Mouse (Mus musculus): ENCODE measurements at regions not wholly inside any gene's neighbourhood (a gene's known extent, or its start where the extent isn't known, plus 50 kb on each side); places are given as distances from the start of the nearest gene placed in this dataset.

DNA sequence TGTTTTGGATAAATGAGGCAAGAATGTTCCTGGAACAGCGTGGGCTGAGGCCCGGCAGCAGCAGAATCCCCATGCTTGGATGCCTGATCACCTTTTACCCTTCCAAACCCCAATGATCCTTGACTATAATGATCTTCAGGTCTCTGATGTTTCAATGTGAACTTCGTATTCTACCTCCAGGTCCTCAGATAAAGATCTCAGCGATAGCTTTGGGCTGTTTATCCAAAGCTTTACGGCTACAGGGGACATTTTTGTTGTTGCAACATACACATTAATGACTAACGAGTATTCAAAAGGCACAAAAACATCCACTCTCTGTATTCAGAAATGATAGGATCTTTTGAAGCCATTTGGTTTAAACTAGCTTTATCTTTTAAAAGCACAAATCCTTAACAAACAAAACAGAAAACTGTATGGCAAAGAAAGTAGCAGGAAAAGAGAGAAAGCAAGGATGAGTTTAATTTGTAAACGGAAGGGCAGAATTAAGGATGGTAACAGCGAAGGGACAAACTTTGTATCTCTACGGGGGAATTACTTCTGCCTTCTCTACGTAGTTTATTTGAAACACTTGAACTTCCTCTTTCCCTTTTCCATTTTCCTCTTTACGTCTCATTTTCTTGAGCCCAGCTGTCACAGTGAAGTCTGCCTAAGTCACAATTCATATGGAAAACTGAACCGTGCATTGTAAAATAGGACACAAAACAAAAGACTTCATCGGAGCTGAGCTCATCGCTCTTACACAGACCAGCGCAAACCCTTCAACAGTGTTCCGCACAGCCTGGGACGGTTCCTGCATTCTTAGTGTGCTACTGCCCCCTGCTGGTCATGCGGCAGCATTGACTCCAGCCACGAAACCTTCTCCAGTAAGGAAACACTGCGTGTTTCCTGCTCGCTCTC, 145.4 kb upstream of the Ccdc54 start:
- Histone ChIP-seq H3K36me3 (ENCODE audit: control insufficient read depth, insufficient read depth, low read length, poor library complexity, severe bottlenecking) (no peaks in the 10 kb centered on the region), H3K27ac (ENCODE audit: insufficient read depth, low read length) (no peak overlapping the region; the same call in 1 of the 2 replicates), H3K9me3 (replicated peaks; ENCODE audit: control insufficient read depth, insufficient read depth, low read length, poor library complexity, severe bottlenecking) (no peaks in the 10 kb centered on the region), H3K27me3 (ENCODE audit: control insufficient read depth, insufficient read depth, low read length, poor library complexity, severe bottlenecking) (no peaks in the 10 kb centered on the region), H3K9ac (ENCODE audit: low read depth, poor library complexity, severe bottlenecking) (peak overlapping the region; percentile 42; the same call in 1 of the 2 replicates), H3K4me3 (ENCODE audit: low read depth, low read length) (peak overlapping the region; percentile 63), H3K4me1 (ENCODE audit: control insufficient read depth, insufficient read depth, low read length) (peaks cover 2% of the 10 kb centered on the region)
- peak; percentile 98 for TF ChIP-seq CTCF (IDR thresholded peaks at IDR 0.05; ENCODE audit: low read depth, low read length)
- TF ChIP-seq POLR2A (IDR thresholded peaks at IDR 0.05; ENCODE audit: insufficient read depth, low read length) = no peak
- peak; percentile 74; the same call in 1 of the 2 replicates for TF ChIP-seq EP300 (IDR thresholded peaks at IDR 0.05; ENCODE audit: insufficient read depth, low read depth, low read length)

DNA sequence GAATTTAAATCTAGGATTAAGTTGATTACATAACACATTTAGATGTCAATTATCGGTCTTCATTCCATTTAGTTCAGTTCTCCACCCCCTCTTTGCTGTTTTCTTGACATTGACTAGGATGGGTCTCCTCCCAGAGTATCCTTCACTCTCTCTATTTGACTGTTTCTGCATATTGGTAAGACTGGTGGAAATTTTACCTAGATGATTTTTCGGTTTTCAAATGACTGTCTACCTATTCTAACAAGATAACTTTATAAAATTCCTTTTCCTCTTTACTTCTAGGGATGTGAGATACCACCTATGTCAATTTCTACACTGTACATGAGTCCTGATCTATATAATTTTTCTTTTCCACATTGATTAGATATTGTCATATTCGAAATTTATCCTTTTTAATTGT, 142.4 kb upstream of the Ccdc54 start:
- H3K4me3 ChIP-seq (ENCODE audit: low read depth, low read length) = no peak overlapping the region
- no peak for TF ChIP-seq POLR2A (IDR thresholded peaks at IDR 0.05; ENCODE audit: insufficient read depth, low read length)
- TF ChIP-seq CTCF (IDR thresholded peaks at IDR 0.05; ENCODE audit: low read depth, low read length) = no peak
- no peak for TF ChIP-seq EP300 (IDR thresholded peaks at IDR 0.05; ENCODE audit: insufficient read depth, low read depth, low read length)
- H3K9me3 ChIP-seq (replicated peaks; ENCODE audit: control insufficient read depth, insufficient read depth, low read length, poor library complexity, severe bottlenecking) = no peaks in the 10 kb centered on the region
- H3K36me3 ChIP-seq (ENCODE audit: control insufficient read depth, insufficient read depth, low read length, poor library complexity, severe bottlenecking) = no peaks in the 10 kb centered on the region
- peaks cover 2% of the 10 kb centered on the region for H3K4me1 ChIP-seq (ENCODE audit: control insufficient read depth, insufficient read depth, low read length)
- no peak overlapping the region for H3K27ac ChIP-seq (ENCODE audit: insufficient read depth, low read length)
- no peak overlapping the region for H3K9ac ChIP-seq (ENCODE audit: low read depth, poor library complexity, severe bottlenecking)
- no peaks in the 10 kb centered on the region for H3K27me3 ChIP-seq (ENCODE audit: control insufficient read depth, insufficient read depth, low read length, poor library complexity, severe bottlenecking)

DNA sequence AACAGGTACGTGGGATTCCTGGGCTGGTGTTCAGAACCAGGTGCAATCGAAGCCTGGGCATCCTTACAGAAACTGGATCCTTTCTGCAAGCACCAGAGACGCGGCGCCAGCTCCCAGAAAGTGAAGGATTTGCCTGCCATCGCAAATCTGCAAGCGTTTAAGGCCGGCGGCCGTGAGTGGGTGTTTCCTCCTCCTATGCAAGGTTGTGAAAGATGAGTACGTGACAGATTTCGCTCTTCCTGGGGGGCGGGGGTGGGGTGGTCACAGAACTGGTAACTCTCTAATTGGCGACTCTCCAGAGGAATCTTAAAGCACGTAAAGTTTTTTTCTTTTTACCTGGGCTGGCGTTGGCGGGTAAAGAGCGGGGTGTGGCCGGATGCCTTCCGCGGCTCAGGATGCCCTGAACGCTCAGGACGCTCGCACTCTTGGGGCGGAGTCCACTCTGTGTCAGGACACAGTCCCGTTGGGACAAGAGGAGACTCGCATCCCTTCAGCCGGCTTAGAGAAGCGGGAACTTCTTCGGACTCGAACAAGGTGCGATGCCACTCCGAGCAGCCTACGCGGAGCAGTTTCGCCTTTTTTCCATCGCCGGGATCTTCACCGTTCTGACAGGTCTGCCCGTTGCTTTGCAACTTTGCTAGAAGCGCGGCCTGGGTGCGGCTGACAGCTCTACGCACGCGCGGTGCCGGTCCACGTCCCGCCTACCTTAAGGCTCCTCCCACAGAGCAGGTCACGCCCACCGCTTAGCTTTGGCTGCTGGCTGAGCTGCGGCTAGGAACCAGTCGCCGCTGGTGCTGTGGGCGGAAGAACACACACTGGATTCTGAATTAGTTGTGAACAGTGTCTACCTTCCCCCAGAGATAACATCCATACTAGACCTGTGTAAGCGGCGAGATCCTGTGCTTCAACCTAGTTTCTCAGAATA, 141.4 kb upstream of the Ccdc54 start:
- Histone ChIP-seq H3K4me3 (ENCODE audit: low read depth, low read length) (peak overlapping the region; percentile 78), H3K27me3 (ENCODE audit: control insufficient read depth, insufficient read depth, low read length, poor library complexity, severe bottlenecking) (no peaks in the 10 kb centered on the region), H3K9me3 (replicated peaks; ENCODE audit: control insufficient read depth, insufficient read depth, low read length, poor library complexity, severe bottlenecking) (no peaks in the 10 kb centered on the region), H3K4me1 (ENCODE audit: control insufficient read depth, insufficient read depth, low read length) (peaks cover 2% of the 10 kb centered on the region), H3K36me3 (ENCODE audit: control insufficient read depth, insufficient read depth, low read length, poor library complexity, severe bottlenecking) (no peaks in the 10 kb centered on the region), H3K27ac (ENCODE audit: insufficient read depth, low read length) (no peak overlapping the region; the same call in 1 of the 2 replicates), H3K9ac (ENCODE audit: low read depth, poor library complexity, severe bottlenecking) (peak overlapping the region; percentile 37)
- TF ChIP-seq CTCF (IDR thresholded peaks at IDR 0.05; ENCODE audit: low read depth, low read length) = no peak
- TF ChIP-seq EP300 (IDR thresholded peaks at IDR 0.05; ENCODE audit: insufficient read depth, low read depth, low read length) = peak; percentile 53; the same call in 1 of the 2 replicates
- peak; percentile 89 for TF ChIP-seq POLR2A (IDR thresholded peaks at IDR 0.05; ENCODE audit: insufficient read depth, low read length)

DNA sequence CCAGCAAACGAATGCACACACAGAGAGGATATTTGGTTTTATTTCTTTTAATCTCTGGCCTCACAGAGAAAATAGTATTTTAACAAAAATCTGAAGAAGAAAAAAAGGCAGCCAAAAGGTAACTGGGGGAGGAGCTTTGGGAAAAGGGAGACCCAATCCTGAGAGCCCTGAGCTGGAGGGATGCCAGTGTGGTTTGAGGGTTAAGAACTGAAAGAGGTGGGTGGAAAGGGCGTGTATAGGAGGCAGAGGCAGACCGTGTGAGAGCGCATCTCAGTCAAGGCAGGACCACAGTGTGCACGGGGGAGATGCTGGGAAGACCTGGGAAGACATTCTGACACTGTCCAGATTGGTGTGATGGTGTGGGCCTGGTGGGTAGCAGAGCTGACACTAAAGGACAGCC, 138.4 kb upstream of the Ccdc54 start:
- TF ChIP-seq CTCF (IDR thresholded peaks at IDR 0.05; ENCODE audit: low read depth, low read length) = no peak
- TF ChIP-seq EP300 (IDR thresholded peaks at IDR 0.05; ENCODE audit: insufficient read depth, low read depth, low read length) = no peak
- no peak for TF ChIP-seq POLR2A (IDR thresholded peaks at IDR 0.05; ENCODE audit: insufficient read depth, low read length)
- Histone ChIP-seq H3K9ac (ENCODE audit: low read depth, poor library complexity, severe bottlenecking) (no peak overlapping the region), H3K9me3 (replicated peaks; ENCODE audit: control insufficient read depth, insufficient read depth, low read length, poor library complexity, severe bottlenecking) (no peaks in the 10 kb centered on the region)

DNA sequence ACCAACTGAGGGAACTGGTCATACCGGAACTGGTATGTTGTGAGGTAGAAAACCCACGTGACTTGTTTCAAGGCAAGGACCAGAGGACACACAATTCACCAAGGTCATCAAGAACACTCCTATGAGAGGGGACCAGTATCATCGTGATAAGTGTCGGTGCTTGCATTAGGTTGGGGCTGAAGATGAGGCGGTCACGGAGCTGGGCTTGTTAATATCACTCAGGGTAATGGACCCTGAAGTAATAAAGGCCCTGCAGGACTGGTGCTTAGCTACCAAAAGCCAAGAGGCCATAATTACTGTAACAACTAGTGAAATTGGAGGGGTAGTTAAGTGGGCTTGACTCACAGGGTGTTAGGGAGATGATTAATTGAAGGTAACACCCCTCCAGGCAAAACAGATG, 132.2 kb upstream of the Ccdc54 start:
- no peak overlapping the region for H3K4me3 ChIP-seq (ENCODE audit: low read depth, low read length)
- H3K4me1 ChIP-seq (ENCODE audit: control insufficient read depth, insufficient read depth, low read length) = no peaks in the 10 kb centered on the region
- H3K27ac ChIP-seq (ENCODE audit: insufficient read depth, low read length) = no peak overlapping the region
- no peaks in the 10 kb centered on the region for H3K36me3 ChIP-seq (ENCODE audit: control insufficient read depth, insufficient read depth, low read length, poor library complexity, severe bottlenecking)
- TF ChIP-seq EP300 (IDR thresholded peaks at IDR 0.05; ENCODE audit: insufficient read depth, low read depth, low read length) = no peak
- TF ChIP-seq CTCF (IDR thresholded peaks at IDR 0.05; ENCODE audit: low read depth, low read length) = no peak
- TF ChIP-seq POLR2A (IDR thresholded peaks at IDR 0.05; ENCODE audit: insufficient read depth, low read length) = no peak
- no peaks in the 10 kb centered on the region; the same call in 1 of the 2 replicates for H3K9me3 ChIP-seq (replicated peaks; ENCODE audit: control insufficient read depth, insufficient read depth, low read length, poor library complexity, severe bottlenecking)
- no peaks in the 10 kb centered on the region for H3K27me3 ChIP-seq (ENCODE audit: control insufficient read depth, insufficient read depth, low read length, poor library complexity, severe bottlenecking)
- H3K9ac ChIP-seq (ENCODE audit: low read depth, poor library complexity, severe bottlenecking) = no peak overlapping the region

More for the DNA sequence above, 138.4 kb upstream of the Ccdc54 start:
- H3K4me1 ChIP-seq (ENCODE audit: control insufficient read depth, insufficient read depth, low read length) = no peaks in the 10 kb centered on the region
- H3K27me3 ChIP-seq (ENCODE audit: control insufficient read depth, insufficient read depth, low read length, poor library complexity, severe bottlenecking) = no peaks in the 10 kb centered on the region
- no peaks in the 10 kb centered on the region for H3K36me3 ChIP-seq (ENCODE audit: control insufficient read depth, insufficient read depth, low read length, poor library complexity, severe bottlenecking)
- no peak overlapping the region for H3K4me3 ChIP-seq (ENCODE audit: low read depth, low read length)
- H3K27ac ChIP-seq (ENCODE audit: insufficient read depth, low read length) = no peak overlapping the region
